Mouse (Mus musculus): Measurements from ENCODE around the gene Gm4881. TPM values are rescaled to one million over a fixed set of nuclear protein-coding genes. Genes with fewer than 3 reads are reported as not detected.

Gene Gm4881
- total and polyA plus RNA-seq, 2 experiments, result not detected

DNA sequence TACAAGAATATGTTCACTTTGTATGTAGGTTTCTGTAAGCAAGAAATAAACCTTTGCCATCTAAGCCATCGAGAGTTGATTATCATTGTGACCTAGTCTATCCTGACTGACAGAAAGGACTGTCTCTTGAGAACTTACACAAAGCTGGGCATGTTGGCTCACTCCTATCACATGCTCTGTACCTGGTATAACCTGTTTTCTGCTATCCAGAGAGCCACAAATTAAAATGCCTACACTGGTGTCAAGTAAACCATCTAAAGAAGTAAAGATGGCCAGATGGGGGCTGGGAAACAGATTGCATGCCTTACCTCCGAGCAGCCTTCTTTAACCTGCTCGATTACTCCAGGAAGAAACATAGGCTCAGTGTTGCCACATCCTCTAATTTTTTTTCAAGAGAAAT is 66.7 kb downstream of the Gm4881 start:
- 74% methylated on average over 3 of the region's 3 CpGs for WGBS
- TF ChIP-seq CTCF (IDR thresholded peaks at IDR 0.05; ENCODE audit: low read depth, low read length) (no peak), POLR2A (IDR thresholded peaks at IDR 0.05; ENCODE audit: extremely low read depth, insufficient read depth, low read length) (no peak)

More for the DNA sequence above, 66.7 kb downstream of the Gm4881 start:
- DNase-seq (ENCODE audit: extremely low read depth, low read depth, low spot score), result no peak
- no peaks in the 10 kb centered on the region for H3K4me1 ChIP-seq (ENCODE audit: control insufficient read depth, insufficient read depth, low read length)
- no peak overlapping the region for H3K4me3 ChIP-seq (ENCODE audit: insufficient read depth, low read depth, low read length)
- H3K27ac ChIP-seq (replicated peaks; ENCODE audit: insufficient read depth, low read depth, low read length), result no peak overlapping the region
- no peaks in the 10 kb centered on the region for H3K27me3 ChIP-seq (ENCODE audit: control insufficient read depth, insufficient read depth, low read length)
- no peak overlapping the region for H3K9ac ChIP-seq (ENCODE audit: low read depth, low read length)
- no peaks in the 10 kb centered on the region for H3K36me3 ChIP-seq (ENCODE audit: control insufficient read depth, insufficient read depth, low read length)
- no peaks in the 10 kb centered on the region for H3K79me2 ChIP-seq (ENCODE audit: control insufficient read depth, insufficient read depth, low read length)

Other genes with a start within 250 kb of the Gm4881 start
- not detected in 2 replicates for gene BC049730, start 235.3 kb downstream of the Gm4881 start, total RNA-seq (2014; rRNA removed)
- not detected in 2 replicates for gene BC049730, start 235.3 kb downstream of the Gm4881 start, polyA plus RNA-seq (2012; rRNA removed)
- gene Gm4763, start 217.6 kb downstream of the Gm4881 start, total RNA-seq (2014; rRNA removed), result not detected in 2 replicates
- gene Gm4763, start 217.6 kb downstream of the Gm4881 start, polyA plus RNA-seq (2012; rRNA removed), result not detected in 2 replicates
- not detected in 2 replicates for gene Cd177, start 184.2 kb downstream of the Gm4881 start, total RNA-seq (2014; rRNA removed)
- 0.06 and 0.09 TPM in 2 replicates for gene Cd177, start 184.2 kb downstream of the Gm4881 start, polyA plus RNA-seq (2012; rRNA removed)
- gene Ceacam10, start 167.3 kb downstream of the Gm4881 start, total RNA-seq (2014; rRNA removed), result not detected in 2 replicates
- not detected in 2 replicates for gene Ceacam10, start 167.3 kb downstream of the Gm4881 start, polyA plus RNA-seq (2012; rRNA removed)
- gene Gm9844, start 82.3 kb downstream of the Gm4881 start, total RNA-seq (2014; rRNA removed), result not detected in 2 replicates
- not detected in 2 replicates for gene Gm9844, start 82.3 kb downstream of the Gm4881 start, polyA plus RNA-seq (2012; rRNA removed)
- not detected in 2 replicates for gene Lypd4, start 74.6 kb downstream of the Gm4881 start, total RNA-seq (2014; rRNA removed)
- gene Lypd4, start 74.6 kb downstream of the Gm4881 start, polyA plus RNA-seq (2012; rRNA removed), result not detected in 2 replicates
- gene Dmrtc2, start 74.4 kb downstream of the Gm4881 start, total RNA-seq (2014; rRNA removed), result not detected in 2 replicates
- not detected in 2 replicates for gene Dmrtc2, start 74.4 kb downstream of the Gm4881 start, polyA plus RNA-seq (2012; rRNA removed)
- gene Rps19, start 60.1 kb downstream of the Gm4881 start, total RNA-seq (2014; rRNA removed), result 205 and 255 TPM in 2 replicates
- 191 and 262 TPM in 2 replicates for gene Rps19, start 60.1 kb downstream of the Gm4881 start, polyA plus RNA-seq (2012; rRNA removed)
- 0.18 and 0.60 TPM in 2 replicates for gene Cd79a, start 47.1 kb downstream of the Gm4881 start, total RNA-seq (2014; rRNA removed)
- gene Cd79a, start 47.1 kb downstream of the Gm4881 start, polyA plus RNA-seq (2012; rRNA removed), result 2.0 and 5.7 TPM in 2 replicates
- 8.5 and 15.5 TPM in 2 replicates for gene Arhgef1, start 41.6 kb downstream of the Gm4881 start, total RNA-seq (2014; rRNA removed)
- gene Arhgef1, start 41.6 kb downstream of the Gm4881 start, polyA plus RNA-seq (2012; rRNA removed), result 46.6 and 62.9 TPM in 2 replicates
- gene Rabac1, start 28.3 kb upstream of the Gm4881 start, total RNA-seq (2014; rRNA removed), result 130 and 148 TPM in 2 replicates
- 230 and 233 TPM in 2 replicates for gene Rabac1, start 28.3 kb upstream of the Gm4881 start, polyA plus RNA-seq (2012; rRNA removed)
- 0.28 and 0.40 TPM in 2 replicates for gene Atp1a3, start 61.5 kb upstream of the Gm4881 start, total RNA-seq (2014; rRNA removed)
- gene Atp1a3, start 61.5 kb upstream of the Gm4881 start, polyA plus RNA-seq (2012; rRNA removed), result 0.06 and 0.37 TPM in 2 replicates
- gene Grik5, start 127.9 kb upstream of the Gm4881 start, total RNA-seq (2014; rRNA removed), result 2.3 and 2.4 TPM in 2 replicates
- 10.2 and 14.0 TPM in 2 replicates for gene Grik5, start 127.9 kb upstream of the Gm4881 start, polyA plus RNA-seq (2012; rRNA removed)
- 2.3 and 3.1 TPM in 2 replicates for gene Zfp574, start 128.1 kb upstream of the Gm4881 start, total RNA-seq (2014; rRNA removed)
- gene Zfp574, start 128.1 kb upstream of the Gm4881 start, polyA plus RNA-seq (2012; rRNA removed), result 16.7 and 17.2 TPM in 2 replicates
- gene Pou2f2, start 235.2 kb upstream of the Gm4881 start, total RNA-seq (2014; rRNA removed), result 0.34 and 0.37 TPM in 2 replicates
- gene Pou2f2, start 235.2 kb upstream of the Gm4881 start, polyA plus RNA-seq (2012; rRNA removed), result 0.44 and 1.2 TPM in 2 replicates

All from liver, adult 2 months (tissue).